Mouse (Mus musculus) G1E-ER4 (cell line): ENCODE results near the gene Fthl17c. TPM values are rescaled to one million over a fixed set of nuclear protein-coding genes. Genes with fewer than 3 reads are reported as not detected.
"Not testable (repeated sequence)": the region's sequence is repeated elsewhere in the genome, so short reads cannot be mapped to it uniquely, and the experiment has no call there.

Experiments
- GATA1 ChIP-seq: IDR thresholded peaks from one replicate; pipeline ENCODE4 v1.8.0; 2012; ENCODE audit warnings: low read length, inconsistent platforms
- polyA plus RNA-seq: library from polyadenylated mRNA; stranded (reverse); fragments of >175 nt; gene quantifications from 2 replicates; pipeline ENCODE4 v1.2.3, GENCODE M21; 2012

Fthl17c gene
- polyA plus RNA-seq, result not detected in 2 replicates

- TF ChIP-seq GATA1, result not testable (repeated sequence)
These were observed at the start of gene Fthl17c for GRCm38 (mm10) chrX:8976459-8976858. Gene Fthl17c, minus strand, starts transcription at chrX:8976559.

- no peak for TF ChIP-seq GATA1
These were observed 43.1 kb upstream of the Fthl17c start for GRCm38 (mm10) chrX:9019481-9019880.

GRCm38 (mm10) chrX:9016079-9016478, 39.7 kb upstream of the Fthl17c start:
- no peak for TF ChIP-seq GATA1

- TF ChIP-seq GATA1, result not testable (repeated sequence)
These were observed 10.3 kb upstream of the Fthl17c start, which contains the start of gene Fthl17d for GRCm38 (mm10) chrX:8986655-8987054. Gene Fthl17d, minus strand, starts transcription at chrX:8986755.

- not testable (repeated sequence) for TF ChIP-seq GATA1
These were observed 13.5 kb downstream of the Fthl17c start, which contains the start of gene Fthl17b for GRCm38 (mm10) chrX:8962875-8963274. Gene Fthl17b, minus strand, starts transcription at chrX:8962975.

- no peak for TF ChIP-seq GATA1
These were observed 32.3 kb downstream of the Fthl17c start for GRCm38 (mm10) chrX:8944041-8944440.

GRCm38 (mm10) chrX:8927308-8927707, 49.1 kb downstream of the Fthl17c start:
- TF ChIP-seq GATA1, result no peak

Other genes with a start within 250 kb of the Fthl17c start
- gene Ssx9, start 228.1 kb downstream of the Fthl17c start, polyA plus RNA-seq, result not detected in 2 replicates
- not detected in 2 replicates for gene Ssxb5, start 172.9 kb downstream of the Fthl17c start, polyA plus RNA-seq
- gene Gm6592, start 132.6 kb downstream of the Fthl17c start, polyA plus RNA-seq, result not detected in 2 replicates
- gene Gm5751, start 102.3 kb downstream of the Fthl17c start, polyA plus RNA-seq, result 0.22 and 0.23 TPM in 2 replicates
- 0.31 and 0.57 TPM in 2 replicates for gene B630019K06Rik, start 84.2 kb downstream of the Fthl17c start, polyA plus RNA-seq
- not detected in 2 replicates for gene Fthl17b, start 13.6 kb downstream of the Fthl17c start, polyA plus RNA-seq
- gene Fthl17d, start 10.2 kb upstream of the Fthl17c start, polyA plus RNA-seq, result not detected in 2 replicates
- not detected in 2 replicates for gene Fthl17e, start 56.9 kb upstream of the Fthl17c start, polyA plus RNA-seq
- not detected in 2 replicates for gene Fthl17f, start 86.5 kb upstream of the Fthl17c start, polyA plus RNA-seq
- not detected in 2 replicates for gene 4930402K13Rik, start 128.0 kb upstream of the Fthl17c start, polyA plus RNA-seq
- gene Lancl3, start 223.3 kb upstream of the Fthl17c start, polyA plus RNA-seq, result not detected in 2 replicates